Mouse (Mus musculus) myocyte (in vitro differentiated cells): ENCODE measurements around the gene Ntan1. TPM values are rescaled to one million over a fixed set of nuclear protein-coding genes. Genes with fewer than 3 reads are reported as not detected.
"Not testable (repeated sequence)": the region's sequence is repeated elsewhere in the genome, so short reads cannot be mapped to it uniquely, and the experiment has no call there.

ENCODE experiments used
- H3K27me3 ChIP-seq: one replicate; pipeline ENCODE4 v1.6.1; 2011; ENCODE audit not compliant: control insufficient read depth, insufficient read depth, insufficient read length
- H3K36me3 ChIP-seq: one replicate; pipeline ENCODE4 v1.6.1; 2011; ENCODE audit not compliant: control insufficient read depth, insufficient read depth
- H3K4me2 ChIP-seq: one replicate; pipeline ENCODE4 v1.6.1; 2011; ENCODE audit warnings: low read depth, control low read depth
- H3K4me3 ChIP-seq: one replicate; pipeline ENCODE4 v1.5.1; 2011; ENCODE audit warnings: mild to moderate bottlenecking, control low read depth, moderate library complexity
- H3K79me2 ChIP-seq: one replicate; pipeline ENCODE4 v1.6.1; 2011; ENCODE audit not compliant: control insufficient read depth, insufficient read depth
- H3ac ChIP-seq: one replicate; pipeline ENCODE4 v1.6.1; 2011; ENCODE audit not compliant: control insufficient read depth, insufficient read length
- CEBPB ChIP-seq: IDR thresholded peaks from 2 replicates; pipeline ENCODE4 v1.6.1; 2011; ENCODE audit warnings: mild to moderate bottlenecking, moderate library complexity; ENCODE audit not compliant: poor library complexity, insufficient read depth, severe bottlenecking
- E2F4 ChIP-seq: IDR thresholded peaks from one replicate; pipeline ENCODE4 v1.6.1; 2011; ENCODE audit warnings: mild to moderate bottlenecking, control low read depth, moderate library complexity; ENCODE audit not compliant: insufficient read depth
- MAX ChIP-seq: IDR thresholded peaks from one replicate; pipeline ENCODE4 v1.6.1; 2011; ENCODE audit warnings: low read depth, mild to moderate bottlenecking, control low read depth
- MYOD1 ChIP-seq, 3 experiments: IDR thresholded peaks; one replicate each; pipeline ENCODE4 v1.6.1; 2011; ENCODE audit warnings: control low read depth in 2 of 3, low read depth in 2 of 3, mild to moderate bottlenecking in 2 of 3, moderate library complexity in 1 of 3; ENCODE audit not compliant: insufficient read length in 2 of 3, control insufficient read depth in 1 of 3
- MYOG ChIP-seq, 3 experiments: IDR thresholded peaks; one replicate each; pipeline ENCODE4 v1.6.1; 2011; ENCODE audit warnings: control low read depth in 2 of 3, low read depth in 2 of 3, mild to moderate bottlenecking in 2 of 3; ENCODE audit not compliant: insufficient read length in 2 of 3, control insufficient read depth in 1 of 3, insufficient read depth in 1 of 3
- POLR2A ChIP-seq: IDR thresholded peaks from one replicate; pipeline ENCODE4 v1.6.1; 2011; ENCODE audit warnings: low read depth, mild to moderate bottlenecking, control low read depth, moderate library complexity; ENCODE audit not compliant: insufficient read length
- POLR2AphosphoS2 ChIP-seq: IDR thresholded peaks from one replicate; pipeline ENCODE4 v1.6.1; 2011; ENCODE audit warnings: low read depth, control low read depth; ENCODE audit not compliant: insufficient read length
- REST ChIP-seq: IDR thresholded peaks from one replicate; pipeline ENCODE4 v1.6.1; 2011; ENCODE audit warnings: mild to moderate bottlenecking, control low read depth, moderate library complexity; ENCODE audit not compliant: insufficient read depth, insufficient read length
- SRF ChIP-seq: IDR thresholded peaks from one replicate; pipeline ENCODE4 v1.6.1; 2011; ENCODE audit warnings: low read depth; ENCODE audit not compliant: control insufficient read depth, insufficient read length
- TCF12 ChIP-seq: IDR thresholded peaks from one replicate; pipeline ENCODE4 v1.6.1; 2011; ENCODE audit warnings: mild to moderate bottlenecking, control low read depth; ENCODE audit not compliant: poor library complexity, insufficient read depth, severe bottlenecking
- TCF3 ChIP-seq: IDR thresholded peaks from one replicate; pipeline ENCODE4 v1.6.1; 2011; ENCODE audit warnings: low read depth, control low read depth; ENCODE audit not compliant: insufficient read length
- USF1 ChIP-seq: IDR thresholded peaks from one replicate; pipeline ENCODE4 v1.6.1; 2011; ENCODE audit warnings: low read depth, mild to moderate bottlenecking, control low read depth, moderate library complexity
- polyA plus RNA-seq: library from polyadenylated mRNA; unstranded; fragments of >200 nt; fragmentation: generic; extraction: Trizol; gene quantifications from one replicate; pipeline ENCODE4 v1.2.1, GENCODE M21; 2012; ENCODE audit warnings: missing spikeins

Gene Ntan1
- polyA plus RNA-seq, 1 experiment, result 28.8 TPM

GRCm38 (mm10) chr16:13866616-13867015 is 48.0 kb downstream of the Ntan1 start:
- TF ChIP-seq MYOD1 (IDR thresholded peaks at IDR 0.05; ENCODE audit: control insufficient read depth in 1 of 3, insufficient read length in 2 of 3, low read depth in 2 of 3) (no peak), REST (no peak), USF1 (no peak), POLR2AphosphoS2 (no peak), E2F4 (no peak), TCF3 (no peak)
- Histone ChIP-seq H3K4me3 (no peak overlapping the region), H3ac (no peak overlapping the region), H3K4me2 (no peak overlapping the region), H3K36me3 (peaks cover 20% of the 10 kb centered on the region), H3K27me3 (no peaks in the 10 kb centered on the region), H3K79me2 (no peaks in the 10 kb centered on the region)

GRCm38 (mm10) chr16:13867406-13867805 is 48.8 kb downstream of the Ntan1 start:
- H3K4me2 ChIP-seq, H3K79me2 ChIP-seq, H3K4me3 ChIP-seq, H3K27me3 ChIP-seq, H3ac ChIP-seq: not testable (repeated sequence)
- H3K36me3 ChIP-seq, result peaks cover 26% of the 10 kb centered on the region

- Histone ChIP-seq H3K4me3 (no peak overlapping the region), H3K79me2 (no peaks in the 10 kb centered on the region), H3K36me3 (peaks cover 26% of the 10 kb centered on the region), H3K27me3 (no peaks in the 10 kb centered on the region), H3ac (no peak overlapping the region), H3K4me2 (no peak overlapping the region)
- no peak for TF ChIP-seq SRF
- TF ChIP-seq MAX, result no peak
- no peak for TF ChIP-seq POLR2AphosphoS2
- no peak for TF ChIP-seq TCF12
- no peak for TF ChIP-seq TCF3
- no peak for TF ChIP-seq MYOD1 (IDR thresholded peaks at IDR 0.05; ENCODE audit: control insufficient read depth in 1 of 3, insufficient read length in 2 of 3, low read depth in 2 of 3)
- no peak for TF ChIP-seq POLR2A
- no peak for TF ChIP-seq E2F4
- no peak for TF ChIP-seq CEBPB
- no peak for TF ChIP-seq MYOG (IDR thresholded peaks at IDR 0.05; ENCODE audit: control insufficient read depth in 1 of 3, insufficient read depth in 1 of 3, insufficient read length in 2 of 3, low read depth in 2 of 3)
- TF ChIP-seq REST, result no peak
- no peak for TF ChIP-seq USF1
These were observed 49.4 kb downstream of the Ntan1 start for GRCm38 (mm10) chr16:13867910-13868514.

- H3K4me3 ChIP-seq, result no peak overlapping the region
- H3K27me3 ChIP-seq, result no peaks in the 10 kb centered on the region
- peaks cover 14% of the 10 kb centered on the region for H3K36me3 ChIP-seq
- H3K79me2 ChIP-seq, result no peaks in the 10 kb centered on the region
- H3ac ChIP-seq, result no peak overlapping the region
- TF ChIP-seq POLR2AphosphoS2 (no peak), REST (no peak), POLR2A (no peak), MYOD1 (IDR thresholded peaks at IDR 0.05; ENCODE audit: control insufficient read depth in 1 of 3, insufficient read length in 2 of 3, low read depth in 2 of 3) (no peak), E2F4 (no peak), MYOG (IDR thresholded peaks at IDR 0.05; ENCODE audit: control insufficient read depth in 1 of 3, insufficient read depth in 1 of 3, insufficient read length in 2 of 3, low read depth in 2 of 3) (no peak), TCF3 (no peak), MAX (no peak), CEBPB (no peak), USF1 (no peak), SRF (no peak), TCF12 (no peak)
- no peak overlapping the region for H3K4me2 ChIP-seq
These were observed 56.8 kb downstream of the Ntan1 start for GRCm38 (mm10) chr16:13875483-13875882.

GRCm38 (mm10) chr16:13883094-13883774 is 64.6 kb downstream of the Ntan1 start:
- H3ac ChIP-seq, result no peak overlapping the region

More at GRCm38 (mm10) chr16:13883094-13883774, 64.6 kb downstream of the Ntan1 start:
- TF ChIP-seq POLR2AphosphoS2, result no peak
- no peak for TF ChIP-seq MAX
- no peak for TF ChIP-seq USF1
- TF ChIP-seq REST, result no peak
- no peak for TF ChIP-seq SRF
- no peak for TF ChIP-seq POLR2A
- no peak for TF ChIP-seq TCF12
- TF ChIP-seq CEBPB, result no peak
- no peak for TF ChIP-seq MYOD1 (IDR thresholded peaks at IDR 0.05; ENCODE audit: control insufficient read depth in 1 of 3, insufficient read length in 2 of 3, low read depth in 2 of 3)
- no peak for TF ChIP-seq MYOG (IDR thresholded peaks at IDR 0.05; ENCODE audit: control insufficient read depth in 1 of 3, insufficient read depth in 1 of 3, insufficient read length in 2 of 3, low read depth in 2 of 3)
- no peak for TF ChIP-seq TCF3
- no peak for TF ChIP-seq E2F4
- Histone ChIP-seq H3K4me2 (no peak overlapping the region), H3K27me3 (no peaks in the 10 kb centered on the region), H3K36me3 (peaks cover 12% of the 10 kb centered on the region), H3K4me3 (no peak overlapping the region), H3K79me2 (peaks cover 18% of the 10 kb centered on the region)
